Mouse (Mus musculus) adrenal gland, postnatal 14 days (tissue): Measurements from ENCODE around the gene Hist1h2br. TPM values are rescaled to one million over a fixed set of nuclear protein-coding genes. Genes with fewer than 3 reads are reported as not detected.
A peak's percentile ranks its signal among the peaks of the same experiment; 100 is the strongest.
"Not testable (repeated sequence)": the region's sequence is repeated elsewhere in the genome, so short reads cannot be mapped to it uniquely, and the experiment has no call there.

Experiments used
- DNase-seq: peaks from one replicate; pipeline ENCODE4 v3.0.0; 2021; ENCODE audit warnings: mixed read lengths
- long read RNA-seq, 2 experiments: library from polyadenylated mRNA; stranded (forward); transcript quantifications; one replicate each; pipeline ENCODE4 v2.0.0; 2021
- total RNA-seq: library from RNA; stranded (reverse); gene quantifications from 2 replicates; pipeline ENCODE4 v1.2.3, GENCODE M21; 2021

The Hist1h2br gene
- total RNA-seq, result 132 and 133 TPM in 2 replicates
- long read RNA-seq, experiment 1, partial matches to known transcripts, result 0 of 2 reads
- long read RNA-seq, experiment 1, other reads (novel, unspliced or antisense), result 2 of 2 reads
- long read RNA-seq, experiment 2, partial matches to known transcripts, result 0 of 3 reads
- long read RNA-seq, experiment 2, other reads (novel, unspliced or antisense), result 3 of 3 reads

DNA sequence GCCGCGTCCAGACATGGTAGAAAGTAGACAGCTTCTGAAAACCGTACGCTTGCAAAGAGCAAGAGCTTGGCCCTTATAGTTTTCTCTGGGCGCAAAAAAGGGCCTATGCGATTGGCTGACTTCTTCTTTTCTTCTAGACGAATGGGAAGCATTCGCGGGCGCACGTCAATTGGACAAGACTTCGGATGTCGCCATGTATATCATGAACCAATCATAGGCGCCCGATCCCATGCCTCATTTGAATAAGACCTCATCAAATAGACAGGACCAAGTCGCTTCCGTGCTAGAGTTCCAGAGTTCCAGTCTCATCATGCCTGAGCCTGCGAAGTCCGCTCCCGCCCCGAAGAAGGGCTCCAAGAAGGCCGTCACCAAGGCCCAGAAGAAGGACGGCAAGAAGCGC lies at the start of gene Hist1h2br, which contains the start of gene Hist1h2ap:
Gene Hist1h2br (plus strand): TSS at position 283 of the 400 bp plus-strand sequence.
Gene Hist1h2ap (minus strand): TSS at position 47 of the 400 bp plus-strand sequence.
- DNase-seq, result not testable (repeated sequence)

DNA sequence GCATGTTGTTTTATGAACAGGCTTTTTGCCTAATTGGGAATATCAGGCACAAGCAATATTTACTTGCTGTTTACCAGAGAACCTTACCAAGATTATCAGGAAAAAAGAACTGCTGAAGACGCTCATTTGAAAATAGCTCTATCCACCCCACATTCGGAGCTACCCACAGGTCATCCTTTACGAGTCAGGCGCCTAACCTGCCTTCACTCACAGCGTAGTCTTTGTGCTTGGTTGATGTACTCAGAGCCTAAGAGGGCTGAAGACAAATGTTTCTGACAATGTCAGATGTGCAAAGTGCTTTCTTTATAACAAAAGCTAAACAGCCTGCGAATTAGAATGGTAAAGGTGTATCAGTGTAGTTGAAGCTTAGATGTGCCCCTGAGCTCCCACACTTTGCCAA lies 49.2 kb upstream of the Hist1h2br start:
- DNase-seq, result no peak

DNA sequence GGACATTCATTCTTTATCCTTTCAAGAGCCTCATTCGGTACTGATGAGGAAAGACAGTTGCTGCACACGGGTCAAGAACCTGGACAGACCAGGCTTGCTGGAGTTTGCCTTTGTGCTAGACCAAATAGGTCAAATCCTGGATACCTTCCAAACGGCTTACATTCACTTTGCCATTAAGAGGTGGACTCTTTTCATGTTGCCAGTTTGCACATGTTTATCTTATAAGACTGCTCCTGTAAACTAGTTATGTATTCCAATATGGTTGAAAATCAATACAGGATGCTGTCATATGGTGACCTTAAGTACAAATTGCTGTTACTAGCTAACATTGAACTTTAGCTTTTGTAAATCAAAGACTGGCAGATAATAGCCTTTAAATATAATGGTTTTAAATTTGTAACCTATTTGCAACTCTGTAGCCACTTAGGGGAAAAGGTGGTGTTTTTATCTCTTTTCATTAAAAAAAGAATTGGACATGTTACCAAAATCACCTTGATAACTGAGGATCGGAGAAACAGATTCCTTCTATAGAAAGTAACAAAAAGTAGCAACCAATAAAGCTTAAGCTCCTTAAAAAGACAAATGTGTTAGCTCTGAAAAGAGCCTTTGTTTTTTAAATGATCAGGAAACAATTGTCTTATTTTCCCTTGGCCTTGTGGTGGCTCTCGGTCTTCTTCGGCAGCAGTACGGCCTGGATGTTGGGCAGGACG lies 47.2 kb upstream of the Hist1h2br start:
- DNase-seq, result no peak

DNA sequence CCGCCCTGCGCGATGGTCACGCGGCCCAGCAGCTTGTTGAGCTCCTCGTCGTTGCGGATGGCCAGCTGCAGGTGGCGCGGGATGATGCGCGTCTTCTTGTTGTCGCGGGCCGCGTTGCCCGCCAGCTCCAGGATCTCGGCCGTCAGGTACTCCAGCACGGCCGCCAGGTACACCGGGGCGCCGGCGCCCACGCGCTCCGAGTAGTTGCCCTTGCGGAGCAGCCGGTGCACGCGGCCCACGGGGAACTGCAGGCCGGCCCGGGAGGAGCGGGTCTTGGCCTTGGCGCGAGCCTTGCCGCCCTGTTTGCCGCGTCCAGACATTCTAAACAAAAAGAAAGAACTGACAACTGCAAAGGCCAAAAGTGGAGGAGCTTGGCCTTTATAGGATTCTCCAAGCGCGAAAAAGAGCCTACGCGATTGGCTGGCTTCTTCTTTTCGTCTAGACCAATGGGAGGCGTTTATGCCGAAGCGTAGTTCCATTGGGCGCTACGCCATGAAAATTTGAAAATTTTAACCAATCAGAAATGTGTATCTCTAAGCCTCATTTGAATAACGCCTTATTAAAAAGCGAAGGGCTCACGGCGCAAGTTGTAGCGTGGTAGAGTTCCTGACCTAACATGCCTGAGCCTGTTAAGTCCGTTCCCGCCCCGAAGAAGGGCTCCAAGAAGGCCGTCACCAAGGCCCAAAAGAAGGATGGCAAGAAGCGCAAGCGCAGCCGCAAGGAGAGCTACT lies 46.5 kb upstream of the Hist1h2br start, which contains the start of the genes Hist1h2an and Hist1h2bp:
Gene Hist1h2an (minus strand): TSS at position 320 of the 731 bp plus-strand sequence.
Gene Hist1h2bp (plus strand): TSS at position 563 of the 731 bp plus-strand sequence.
- peak; percentile 90 for DNase-seq

DNA sequence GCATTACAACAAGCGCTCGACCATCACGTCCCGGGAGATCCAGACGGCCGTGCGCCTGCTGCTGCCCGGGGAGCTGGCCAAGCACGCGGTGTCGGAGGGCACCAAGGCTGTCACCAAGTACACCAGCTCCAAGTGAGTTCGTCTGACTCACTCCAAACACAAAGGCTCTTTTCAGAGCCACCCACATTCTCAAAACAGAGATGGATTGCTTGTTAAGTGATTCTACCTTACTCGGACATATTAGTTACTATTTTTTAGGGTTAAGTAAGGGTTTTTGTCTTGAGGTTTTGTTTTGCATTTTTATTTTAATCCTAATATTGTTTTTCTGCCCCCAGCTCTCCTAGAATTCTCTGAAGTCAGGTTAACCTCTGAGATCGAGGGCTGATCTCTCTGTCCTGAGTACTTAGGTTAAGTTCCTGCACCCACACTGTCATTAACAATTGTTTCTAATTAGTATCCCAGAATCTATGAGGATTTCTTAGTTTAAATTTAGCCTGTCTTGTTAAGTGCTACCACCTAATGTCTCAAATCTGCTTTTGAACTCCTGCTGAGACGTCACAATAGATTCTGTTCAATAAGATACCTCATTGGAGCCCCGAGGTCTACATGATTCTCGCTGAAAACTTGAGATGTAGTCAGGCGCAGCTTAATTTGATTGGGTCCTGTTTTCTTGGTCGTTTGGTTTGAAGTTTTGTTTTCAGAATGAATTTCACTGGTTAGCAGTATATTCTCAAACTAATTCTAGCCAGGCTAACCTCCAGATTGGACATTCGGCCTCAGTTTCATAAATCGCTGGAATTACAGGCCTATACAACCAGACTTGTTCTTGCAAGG lies 45.6 kb upstream of the Hist1h2br start:
- DNase-seq, result no peak

DNA sequence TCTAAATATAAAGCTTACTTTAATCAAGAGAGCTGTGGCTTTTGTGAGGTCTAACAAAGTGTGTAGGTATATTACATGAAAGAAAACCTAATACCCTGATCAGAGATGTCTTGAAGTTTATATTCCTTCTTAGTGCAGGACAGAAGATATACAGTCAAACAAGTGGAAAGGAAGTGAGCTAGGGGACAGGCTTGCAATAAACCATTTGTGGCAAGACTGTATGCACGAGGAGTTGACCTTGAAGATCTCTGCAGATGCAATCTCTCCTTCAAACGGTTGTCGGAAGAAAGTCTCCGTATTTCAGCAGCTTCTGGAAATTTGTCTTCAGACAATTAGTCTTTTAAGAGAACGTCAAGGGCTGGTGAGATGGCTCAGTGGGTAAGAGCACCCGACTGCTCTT lies 43.6 kb upstream of the Hist1h2br start:
- no peak for DNase-seq

DNA sequence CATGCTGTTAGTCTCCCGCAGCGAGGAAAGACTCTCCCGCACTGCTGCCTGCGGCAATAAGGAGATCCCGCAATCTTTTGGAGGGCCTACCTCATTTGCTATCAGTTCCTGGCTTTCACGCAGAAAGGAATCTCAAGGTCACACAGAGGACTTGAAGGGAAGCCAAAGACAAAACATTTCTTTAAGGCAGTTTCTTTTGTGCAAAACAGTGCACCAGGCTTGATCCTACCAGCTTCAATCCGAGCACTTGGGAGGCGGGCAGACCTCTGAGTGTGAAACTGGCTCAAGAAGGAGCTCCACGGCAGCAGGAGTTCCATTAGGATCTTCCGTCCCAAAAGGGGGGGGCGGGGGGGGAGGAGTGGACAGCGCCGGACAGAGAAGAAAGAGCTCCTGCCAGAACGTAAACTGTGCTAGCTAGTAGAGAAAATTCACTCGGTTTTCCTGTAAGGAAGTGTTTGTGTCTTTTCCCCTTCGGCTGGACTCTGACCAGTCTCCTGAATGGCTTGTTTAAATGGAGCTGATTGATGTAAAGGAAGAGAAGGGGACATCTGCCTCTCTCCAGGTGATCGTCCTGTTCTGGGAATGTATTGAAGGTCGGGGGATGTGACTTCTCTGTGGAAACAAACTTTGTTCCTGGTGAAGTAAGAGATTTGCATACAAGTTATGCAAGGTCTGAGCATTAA lies 42.8 kb upstream of the Hist1h2br start:
- peak; percentile 12 for DNase-seq

DNA sequence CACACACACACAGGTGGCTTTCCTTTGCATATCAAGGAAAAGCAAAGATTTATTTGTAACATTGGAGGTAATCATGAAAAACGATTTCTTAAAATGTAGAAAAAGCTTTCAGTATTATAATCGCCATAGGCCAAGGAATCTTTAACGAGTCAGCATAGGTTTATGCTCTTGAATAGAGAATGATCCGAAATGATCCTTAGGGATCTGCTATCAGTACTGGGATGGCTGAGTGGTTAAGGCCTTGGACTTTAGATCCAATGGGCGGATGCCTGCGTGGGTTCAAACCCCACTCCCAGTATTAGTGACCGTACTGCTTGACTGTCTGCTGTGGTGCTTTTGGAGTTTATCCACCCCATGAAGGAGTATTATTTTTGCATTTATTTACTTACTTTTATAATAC lies 38.0 kb upstream of the Hist1h2br start:
- no peak for DNase-seq

DNA sequence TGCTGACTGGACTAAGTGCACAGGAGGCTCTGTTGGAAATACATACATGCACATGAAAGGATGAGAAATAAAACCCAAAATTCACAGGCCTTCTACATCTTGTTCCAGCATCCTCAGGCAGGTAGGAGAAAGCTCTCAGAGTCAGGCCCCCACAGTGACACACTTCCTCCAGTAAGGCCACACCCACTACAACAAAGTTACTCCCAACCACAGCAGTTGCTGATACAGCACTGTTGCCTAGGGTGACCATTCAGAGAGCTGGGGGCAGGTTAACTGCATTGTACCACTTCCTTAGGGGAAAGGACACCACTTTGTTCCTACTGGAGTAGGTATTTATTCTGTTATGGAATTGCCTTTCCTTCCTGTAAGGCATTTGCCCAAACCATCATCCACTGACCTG lies 36.4 kb upstream of the Hist1h2br start:
- DNase-seq, result not testable (repeated sequence)

DNA sequence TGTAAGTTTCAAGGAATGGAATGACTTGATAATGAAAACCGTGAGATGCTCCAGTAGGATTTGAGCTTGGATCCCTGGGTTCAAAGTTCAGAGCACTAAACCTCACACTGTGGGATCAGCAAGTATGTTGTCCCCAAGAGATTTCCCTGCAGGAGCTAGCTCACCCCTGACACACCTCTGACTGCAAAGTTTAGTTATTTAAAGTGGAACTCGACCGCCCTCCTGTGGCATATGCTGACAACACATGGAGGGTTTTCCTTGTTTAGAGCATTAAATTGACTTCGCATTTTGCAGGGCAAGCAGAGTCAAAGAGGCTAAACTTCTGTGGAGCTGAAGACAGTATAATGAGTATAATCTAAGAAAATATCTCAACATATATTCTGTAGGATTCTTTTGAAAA lies 30.5 kb upstream of the Hist1h2br start:
- not testable (repeated sequence) for DNase-seq

DNA sequence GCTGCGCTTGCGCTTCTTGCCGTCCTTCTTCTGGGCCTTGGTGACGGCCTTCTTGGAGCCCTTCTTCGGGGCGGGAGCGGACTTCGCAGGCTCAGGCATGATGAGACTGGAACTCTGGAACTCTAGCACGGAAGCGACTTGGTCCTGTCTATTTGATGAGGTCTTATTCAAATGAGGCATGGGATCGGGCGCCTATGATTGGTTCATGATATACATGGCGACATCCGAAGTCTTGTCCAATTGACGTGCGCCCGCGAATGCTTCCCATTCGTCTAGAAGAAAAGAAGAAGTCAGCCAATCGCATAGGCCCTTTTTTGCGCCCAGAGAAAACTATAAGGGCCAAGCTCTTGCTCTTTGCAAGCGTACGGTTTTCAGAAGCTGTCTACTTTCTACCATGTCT lies 23.5 kb upstream of the Hist1h2br start, which contains the start of the genes Hist1h2bq and Hist1h2ao:
Gene Hist1h2bq (minus strand): TSS at position 125 of the 400 bp plus-strand sequence.
Gene Hist1h2ao (plus strand): TSS at position 393 of the 400 bp plus-strand sequence.
- not testable (repeated sequence) for DNase-seq

DNA sequence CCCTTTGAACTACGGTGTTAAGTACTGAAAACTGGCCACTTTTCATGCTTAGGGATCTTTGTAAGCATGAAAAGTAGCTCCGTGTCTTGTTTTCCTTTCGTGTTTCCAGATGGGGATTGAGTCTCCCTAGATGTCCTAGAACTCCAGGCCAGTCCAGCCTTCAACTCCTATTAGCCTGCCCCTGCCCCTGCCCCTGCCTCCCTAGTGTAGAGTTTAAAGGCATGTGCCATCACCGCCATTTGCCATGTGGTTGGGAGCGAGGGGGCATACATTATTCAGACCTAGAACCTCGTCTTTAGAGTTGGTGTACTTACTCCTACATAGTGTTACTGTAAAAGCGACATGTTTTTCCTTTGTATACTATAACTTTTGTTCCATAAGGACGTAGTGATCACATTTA lies 22.5 kb upstream of the Hist1h2br start:
- DNase-seq, result not testable (repeated sequence)

DNA sequence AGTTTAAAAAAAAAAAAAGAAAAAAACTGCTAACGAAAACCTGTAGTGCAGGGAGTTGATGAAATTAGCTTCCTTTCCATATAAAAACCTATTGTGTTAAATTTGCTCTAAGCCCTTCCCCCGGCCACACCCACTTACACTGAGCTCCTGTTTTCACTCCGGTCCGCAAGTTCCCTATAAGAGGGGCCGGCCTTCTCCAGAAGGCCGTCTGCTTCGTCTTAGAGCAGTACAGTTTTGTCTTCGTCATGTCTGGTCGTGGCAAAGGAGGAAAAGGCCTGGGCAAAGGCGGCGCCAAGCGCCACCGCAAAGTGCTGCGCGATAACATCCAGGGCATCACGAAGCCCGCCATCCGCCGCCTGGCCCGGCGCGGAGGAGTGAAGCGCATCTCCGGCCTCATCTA lies 22.0 kb upstream of the Hist1h2br start, which contains the start of gene Hist1h4m:
Gene Hist1h4m (plus strand): TSS at position 208 of the 400 bp plus-strand sequence.
- peak; percentile 53 for DNase-seq

DNA sequence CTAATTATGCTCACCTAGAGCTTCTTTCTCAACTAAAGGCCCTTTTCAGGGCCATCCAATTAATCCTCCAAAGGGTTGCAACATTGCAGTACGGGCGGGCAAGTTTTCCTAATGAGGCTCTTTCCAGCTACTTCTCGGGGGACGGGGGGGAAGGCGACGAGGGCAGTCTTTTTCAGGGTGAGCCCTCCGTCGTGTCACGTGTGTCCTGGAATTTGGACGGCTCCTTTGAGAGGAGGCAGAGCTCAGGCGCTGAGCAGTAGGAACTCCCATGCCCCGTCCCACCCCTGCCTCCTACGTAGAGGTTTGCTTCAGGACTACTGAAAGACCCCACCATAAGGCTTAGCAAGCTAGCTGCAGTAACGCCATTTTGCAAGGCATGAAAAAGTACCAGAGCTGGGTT lies 21.5 kb upstream of the Hist1h2br start:
- peak; percentile 9 for DNase-seq

DNA sequence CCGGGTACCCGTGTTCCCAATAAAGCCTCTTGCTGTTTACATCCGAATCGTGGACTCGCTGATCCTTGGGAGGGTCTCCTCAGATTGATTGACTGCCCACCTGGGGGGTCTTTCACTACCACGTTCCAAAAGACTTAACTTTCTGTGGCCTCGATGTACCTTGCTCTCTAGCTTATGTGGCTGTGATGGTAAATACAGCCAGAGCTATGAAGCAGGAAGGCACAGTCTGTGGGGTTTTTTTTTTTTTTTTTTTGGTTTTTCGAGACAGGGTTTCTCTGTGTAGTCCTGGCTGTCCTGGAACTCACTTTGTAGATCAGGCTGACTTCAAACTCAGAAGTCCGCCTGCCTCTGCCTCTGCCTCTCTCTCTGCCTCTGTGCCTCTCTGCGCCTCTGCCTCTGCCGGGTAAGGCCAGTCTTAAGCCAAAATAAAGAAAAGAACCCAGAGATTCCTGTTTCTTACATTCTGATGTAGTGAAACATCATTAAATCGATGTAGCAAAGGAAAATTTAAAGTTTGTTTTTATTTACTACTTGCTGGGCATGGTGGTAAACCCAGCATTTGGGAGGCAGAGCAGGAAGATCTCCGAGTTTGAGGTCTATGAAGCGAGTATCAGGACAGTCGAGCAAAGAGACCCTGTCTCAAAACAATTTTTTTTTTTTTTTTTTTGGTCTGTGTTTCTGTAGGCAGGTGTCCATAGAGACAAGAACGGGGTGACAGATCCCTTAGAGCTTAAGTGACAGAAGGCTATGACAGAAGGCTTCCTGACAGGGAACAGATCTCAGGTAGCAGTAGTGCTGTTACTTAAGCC lies 13.3 kb upstream of the Hist1h2br start:
- not testable (repeated sequence) for DNase-seq

DNA sequence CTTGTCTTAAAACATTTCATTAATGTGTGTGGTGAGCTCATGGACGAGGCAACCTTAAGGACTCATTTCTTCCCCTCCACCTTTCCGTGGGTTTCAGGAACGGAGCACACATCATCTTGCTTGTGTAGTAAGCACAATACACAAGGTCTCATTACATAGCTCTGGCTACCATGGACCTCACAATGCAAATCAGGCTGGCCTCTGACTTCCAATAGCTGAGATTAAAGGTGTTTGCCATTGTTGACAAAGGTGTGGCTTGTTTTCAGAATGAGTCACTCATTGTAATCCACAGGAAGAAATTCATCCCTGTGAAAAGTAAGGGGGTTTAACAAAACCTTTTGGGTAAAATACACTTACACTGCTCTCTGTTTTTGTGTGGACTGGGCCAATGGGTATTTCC lies 5.0 kb upstream of the Hist1h2br start:
- DNase-seq, result no peak

DNA sequence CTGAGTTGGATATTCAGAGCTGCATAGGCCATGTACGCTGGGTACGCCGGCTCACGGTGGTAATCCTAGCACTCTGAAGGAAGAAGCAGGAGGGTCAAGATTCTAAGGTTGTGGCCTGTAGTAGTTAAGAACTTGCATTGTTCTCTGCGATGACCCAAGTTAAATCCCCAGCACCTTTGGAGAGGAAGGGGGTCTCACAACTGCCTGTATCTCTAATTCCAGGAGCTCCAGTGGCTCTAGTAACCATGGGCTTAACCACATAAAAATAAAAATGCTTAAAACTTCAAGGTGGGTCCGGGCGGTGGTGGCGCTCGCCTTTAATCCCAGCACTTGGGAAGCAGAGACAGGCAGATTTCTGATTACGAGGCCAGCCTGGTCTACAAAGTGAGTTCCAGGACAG lies 3.2 kb upstream of the Hist1h2br start:
- DNase-seq, result no peak

DNA sequence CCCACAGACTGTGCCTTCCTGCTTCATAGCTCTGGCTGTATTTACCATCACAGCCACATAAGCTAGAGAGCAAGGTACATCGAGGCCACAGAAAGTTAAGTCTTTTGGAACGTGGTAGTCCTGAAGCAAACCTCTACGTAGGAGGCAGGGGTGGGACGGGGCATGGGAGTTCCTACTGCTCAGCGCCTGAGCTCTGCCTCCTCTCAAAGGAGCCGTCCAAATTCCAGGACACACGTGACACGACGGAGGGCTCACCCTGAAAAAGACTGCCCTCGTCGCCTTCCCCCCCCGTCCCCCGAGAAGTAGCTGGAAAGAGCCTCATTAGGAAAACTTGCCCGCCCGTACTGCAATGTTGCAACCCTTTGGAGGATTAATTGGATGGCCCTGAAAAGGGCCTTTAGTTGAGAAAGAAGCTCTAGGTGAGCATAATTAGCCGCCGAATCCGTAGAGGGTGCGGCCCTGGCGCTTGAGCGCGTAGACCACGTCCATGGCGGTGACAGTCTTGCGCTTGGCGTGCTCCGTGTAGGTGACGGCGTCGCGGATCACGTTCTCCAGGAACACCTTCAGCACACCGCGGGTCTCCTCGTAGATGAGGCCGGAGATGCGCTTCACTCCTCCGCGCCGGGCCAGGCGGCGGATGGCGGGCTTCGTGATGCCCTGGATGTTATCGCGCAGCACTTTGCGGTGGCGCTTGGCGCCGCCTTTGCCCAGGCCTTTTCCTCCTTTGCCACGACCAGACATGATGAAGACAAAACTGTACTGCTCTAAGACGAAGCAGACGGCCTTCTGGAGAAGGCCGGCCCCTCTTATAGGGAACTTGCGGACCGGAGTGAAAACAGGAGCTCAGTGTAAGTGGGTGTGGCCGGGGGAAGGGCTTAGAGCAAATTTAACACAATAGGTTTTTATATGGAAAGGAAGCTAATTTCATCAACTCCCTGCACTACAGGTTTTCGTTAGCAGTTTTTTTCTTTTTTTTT lies 1.8 kb upstream of the Hist1h2br start, which contains the start of gene Hist1h4n:
Gene Hist1h4n (minus strand): TSS at position 779 of the 977 bp plus-strand sequence.
- DNase-seq, result peak; percentile 15

DNA sequence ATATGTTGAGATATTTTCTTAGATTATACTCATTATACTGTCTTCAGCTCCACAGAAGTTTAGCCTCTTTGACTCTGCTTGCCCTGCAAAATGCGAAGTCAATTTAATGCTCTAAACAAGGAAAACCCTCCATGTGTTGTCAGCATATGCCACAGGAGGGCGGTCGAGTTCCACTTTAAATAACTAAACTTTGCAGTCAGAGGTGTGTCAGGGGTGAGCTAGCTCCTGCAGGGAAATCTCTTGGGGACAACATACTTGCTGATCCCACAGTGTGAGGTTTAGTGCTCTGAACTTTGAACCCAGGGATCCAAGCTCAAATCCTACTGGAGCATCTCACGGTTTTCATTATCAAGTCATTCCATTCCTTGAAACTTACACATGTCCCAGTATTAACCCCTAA lies 7.0 kb downstream of the Hist1h2br start:
- DNase-seq, result not testable (repeated sequence)
